28 mouse cellular contexts compared by ENCODE assay signal in the genomic region with DNA sequence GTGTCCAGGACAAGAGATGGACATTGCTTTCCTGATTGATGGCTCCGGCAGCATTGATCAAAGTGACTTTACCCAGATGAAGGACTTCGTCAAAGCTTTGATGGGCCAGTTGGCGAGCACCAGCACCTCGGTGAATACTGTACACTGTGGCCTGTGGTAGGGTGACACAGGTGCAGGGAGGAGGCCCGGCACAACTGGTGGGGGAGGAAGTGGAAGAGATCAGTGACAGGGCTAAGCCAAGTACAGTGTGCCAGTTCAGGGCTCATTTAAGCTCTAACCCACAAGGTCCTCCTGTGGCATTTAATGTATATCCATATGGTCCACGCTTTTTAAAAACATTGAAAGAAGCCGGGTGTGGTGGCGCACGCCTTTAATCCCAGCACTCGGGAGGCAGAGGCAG. TPM values are rescaled to one million over a fixed set of nuclear protein-coding genes. Genes with fewer than 3 reads are reported as not detected.
A peak's percentile ranks its signal among the peaks of the same experiment; 100 is the strongest.
DNase-seq lines count a peak whose midpoint lies in the region; ATAC-seq lines count a peak whose summit lies in the region.
"Had no signal": no experiment of that assay in that cellular context is flagged by ENCODE, and none has a peak within 500 bp of the region (broad histone marks: within the 10 kb centered on the region; RNA-seq: fewer than 3 reads in every experiment).

No protein-coding gene starts in this region.

- ATAC-seq in kidney, embryonic 16.5 days (ENCODE audit: low FRiP score, low TSS enrichment) = no peak
- ATAC-seq: forebrain, embryonic 13.5 days; inflammation-experienced regulatory T-cells, adult 6 months; liver, embryonic 12.5 days; midbrain, embryonic 13.5 days had no signal

- H3K36me3 ChIP-seq in kidney, embryonic 16.5 days (ENCODE audit: insufficient read depth, low read length) = no peaks in the 10 kb centered on the region
- H3K36me3 ChIP-seq: heart, embryonic 13.5 days; limb, embryonic 13.5 days; liver, embryonic 12.5 days; midbrain, embryonic 13.5 days had no signal

- H3K4me2 ChIP-seq in kidney, embryonic 16.5 days (replicated peaks; ENCODE audit: low read depth, low read length) = no peak overlapping the region
- H3K4me2 ChIP-seq: forebrain, embryonic 13.5 days; heart, embryonic 13.5 days; hindbrain, embryonic 14.5 days; limb, embryonic 13.5 days; liver, embryonic 12.5 days; midbrain, embryonic 13.5 days had no signal

- H3K9ac ChIP-seq in kidney, embryonic 16.5 days (replicated peaks; ENCODE audit: low read length) = no peak overlapping the region
- H3K9ac ChIP-seq: forebrain, embryonic 13.5 days; heart, embryonic 13.5 days; hindbrain, embryonic 14.5 days; limb, embryonic 13.5 days; liver, embryonic 12.5 days; midbrain, embryonic 13.5 days had no signal

- no peaks in the 10 kb centered on the region for H3K4me1 ChIP-seq in kidney, embryonic 16.5 days (ENCODE audit: insufficient read depth, low read length)
- H3K4me1 ChIP-seq: forebrain, embryonic 13.5 days; heart, embryonic 13.5 days; limb, embryonic 13.5 days; liver, embryonic 12.5 days; midbrain, embryonic 13.5 days had no signal

- no peak overlapping the region for H3K4me3 ChIP-seq in kidney, embryonic 16.5 days (ENCODE audit: low read length)
- H3K4me3 ChIP-seq: forebrain, embryonic 13.5 days; heart, embryonic 13.5 days; limb, embryonic 13.5 days; liver, embryonic 12.5 days; midbrain, embryonic 13.5 days had no signal

- H3K27me3 ChIP-seq in kidney, embryonic 16.5 days (ENCODE audit: insufficient read depth, low read length) = no peaks in the 10 kb centered on the region
- H3K27me3 ChIP-seq: heart, embryonic 13.5 days; limb, embryonic 13.5 days; liver, embryonic 12.5 days; midbrain, embryonic 13.5 days had no signal

- no peaks in the 10 kb centered on the region for H3K9me3 ChIP-seq in kidney, embryonic 16.5 days (ENCODE audit: low read length)
- H3K9me3 ChIP-seq: forebrain, embryonic 13.5 days; heart, embryonic 13.5 days; limb, embryonic 13.5 days; liver, embryonic 12.5 days; midbrain, embryonic 13.5 days had no signal

- no peak overlapping the region for H3K27ac ChIP-seq in kidney, embryonic 16.5 days (ENCODE audit: low read length)
- H3K27ac ChIP-seq: forebrain, embryonic 13.5 days; heart, embryonic 13.5 days; hindbrain, embryonic 14.5 days; kidney, postnatal 0 days; limb, embryonic 13.5 days; liver, embryonic 12.5 days; midbrain, embryonic 13.5 days had no signal

- 89% methylated on average over 10 of the region's 10 CpGs for WGBS in kidney, embryonic 16.5 days

- peak; percentile 12 to 19 for DNase-seq in B cell, adult 2 months
- peak; percentile 15 for DNase-seq in CD8-positive naive resting alpha-beta T cell, adult 2 months (ENCODE audit: low read depth in 2 of 2, low spot score in 2 of 2)
- peak; percentile 45 to 52 for DNase-seq in thymus, adult 18-20 months
- peak; percentile 63 to 72 for DNase-seq in thymus, postnatal 36 days
- DNase-seq in c-Kit-positive CD71-positive TER-119-positive erythroid progenitor cells, embryonic 14.5 days (ENCODE audit: low spot score) = no peak
- no peak for DNase-seq in frontal cortex, postnatal 25 days (ENCODE audit: low spot score in 2 of 2)
- DNase-seq: adrenal gland, postnatal 14 days; cerebellum, adult 8-10 months; cerebellum, postnatal 36 days; gastrocnemius, postnatal 10 days; heart, adult 18-20 months; heart, postnatal 36 days; kidney, adult 18-20 months; layer of hippocampus, adult 9-11 months; lung, adult 18-20 months; lung, postnatal 10 days; right cerebral cortex, adult 18-20 months had no signal

RNA-seq across cellular contexts. Expression of gene Cox6a2, which starts 24.5 kb away (rescaled TPM):
- polyA plus RNA-seq in kidney, embryonic 16.5 days (2015; fragmentation: Nextera tagmentation; extraction: Ambion mirVana) = 1.7 and 3.0 TPM in 2 replicates
- polyA plus RNA-seq: forebrain, embryonic 13.5 days; hindbrain, embryonic 14.5 days; kidney, postnatal 0 days; midbrain, embryonic 13.5 days had no signal

RNA-seq across cellular contexts. Expression of gene Itgad, which starts 27.5 kb away (rescaled TPM):
- not detected in 2 replicates for polyA plus RNA-seq in kidney, embryonic 16.5 days (2015; fragmentation: Nextera tagmentation; extraction: Ambion mirVana)
- polyA plus RNA-seq: embryonic facial prominence, embryonic 14.5 days; forebrain, embryonic 13.5 days; hindbrain, embryonic 14.5 days; kidney, postnatal 0 days; limb, embryonic 13.5 days; liver, embryonic 12.5 days; midbrain, embryonic 13.5 days; neural tube, embryonic 14.5 days had no signal

RNA-seq across cellular contexts. Expression of gene Itgax, which starts 52.3 kb away (rescaled TPM):
- polyA plus RNA-seq in kidney, embryonic 16.5 days (2015; fragmentation: Nextera tagmentation; extraction: Ambion mirVana) = 0.06 TPM in 2 replicates
- polyA plus RNA-seq: hindbrain, embryonic 14.5 days; limb, embryonic 13.5 days had no signal

RNA-seq across cellular contexts. Expression of gene Armc5, which starts 55.5 kb away (rescaled TPM):
- polyA plus RNA-seq in kidney, embryonic 16.5 days (2015; fragmentation: Nextera tagmentation; extraction: Ambion mirVana) = 19.7 and 21.7 TPM in 2 replicates

RNA-seq across cellular contexts. Expression of gene 9130023H24Rik, which starts 56.1 kb away (rescaled TPM):
- polyA plus RNA-seq in kidney, embryonic 16.5 days (2015; fragmentation: Nextera tagmentation; extraction: Ambion mirVana) = 8.7 and 8.8 TPM in 2 replicates

Comparison
In these comparisons a context has a peak if more than half of its experiments do, and no peak if none do; other contexts are left out.
1. DNase-seq: peak in B cell, adult 2 months (2 of 2), CD8-positive naive resting alpha-beta T cell, adult 2 months (2 of 2), thymus, adult 18-20 months (2 of 2) and thymus, postnatal 36 days (2 of 2); none in c-Kit-positive CD71-positive TER-119-positive erythroid progenitor cells, embryonic 14.5 days (single experiment) and frontal cortex, postnatal 25 days (0 of 2).